Mouse (Mus musculus): ENCODE measurements around the gene Copg1. TPM values are rescaled to one million over a fixed set of nuclear protein-coding genes. Genes with fewer than 3 reads are reported as not detected.

Copg1 gene
- total RNA-seq, 2 experiments from 2014 or later: 258 to 266 TPM

DNA sequence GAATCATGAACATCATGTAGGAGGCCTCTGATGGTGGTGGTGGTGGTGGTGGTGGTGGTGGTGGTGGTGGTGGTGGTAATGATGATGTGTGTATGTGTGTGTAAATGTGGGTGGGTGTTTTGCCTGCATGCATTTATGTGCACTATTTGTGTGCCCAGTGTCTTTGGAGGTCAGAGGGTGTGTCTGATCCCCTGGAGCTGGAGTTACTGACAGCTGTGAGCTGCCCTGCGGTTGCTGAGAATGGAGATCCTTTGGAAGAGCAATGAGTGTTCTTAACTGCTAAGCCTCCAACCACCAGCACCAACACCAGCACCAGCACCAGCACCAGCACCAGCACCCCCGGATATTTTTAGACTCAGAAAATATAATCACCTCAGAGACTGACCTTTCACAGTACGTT is 5.4 kb upstream of the Copg1 start:
- Histone ChIP-seq H3K4me3 (no peak overlapping the region), H3K27ac (no peak overlapping the region)
- DNase-seq (ENCODE audit: low spot score in 2 of 2): no peak
- no peak for TF ChIP-seq CTCF (conservative IDR thresholded peaks at IDR 0.05)

DNA sequence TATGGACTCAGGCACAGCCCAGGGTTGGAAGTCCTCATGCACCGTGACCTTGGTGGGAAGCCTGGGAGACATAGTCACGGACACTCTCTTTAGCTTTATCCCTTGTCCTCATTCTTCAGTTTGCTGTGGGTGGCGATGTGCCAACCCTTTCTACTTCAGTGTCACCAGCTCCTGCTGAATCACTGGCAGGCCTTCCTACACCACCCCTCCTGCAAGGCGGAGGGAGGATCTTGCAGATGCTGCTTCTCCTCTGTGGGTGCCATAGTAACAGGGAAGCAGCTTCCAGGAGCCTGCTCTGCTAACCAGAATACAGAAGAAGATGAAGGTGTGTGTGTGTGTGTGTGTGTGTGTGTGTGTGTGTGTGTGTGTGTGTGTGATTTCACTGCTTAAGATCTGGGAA is 4.8 kb upstream of the Copg1 start:
- peak; percentile 41 to 87 for DNase-seq (ENCODE audit: low spot score in 2 of 2)
- TF ChIP-seq CTCF (conservative IDR thresholded peaks at IDR 0.05): no peak
- Histone ChIP-seq H3K4me3 (no peak overlapping the region), H3K27ac (no peak overlapping the region)

DNA sequence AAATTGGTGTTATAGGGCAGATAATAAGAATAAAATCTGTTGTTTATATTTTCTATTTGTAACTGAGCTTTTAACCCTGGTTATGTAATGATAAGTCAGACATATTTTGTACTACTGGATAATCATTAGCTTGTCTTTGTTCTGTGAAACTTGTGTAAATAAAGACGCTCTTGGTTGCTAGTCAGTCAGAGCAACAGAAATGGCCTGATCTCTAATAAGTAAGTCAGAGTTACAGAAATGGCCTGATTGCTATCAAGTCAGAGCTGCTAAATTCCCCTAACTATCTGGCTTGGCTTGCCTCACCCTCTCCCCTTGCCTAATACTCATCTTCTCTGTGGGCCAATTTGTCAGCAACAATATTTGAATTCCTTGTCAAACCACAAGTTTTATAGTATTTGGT is 893 bp upstream of the Copg1 start:
- no peak overlapping the region for H3K27ac ChIP-seq
- no peak for TF ChIP-seq CTCF (conservative IDR thresholded peaks at IDR 0.05)
- H3K4me3 ChIP-seq: no peak overlapping the region
- DNase-seq (ENCODE audit: low spot score in 2 of 2): no peak

DNA sequence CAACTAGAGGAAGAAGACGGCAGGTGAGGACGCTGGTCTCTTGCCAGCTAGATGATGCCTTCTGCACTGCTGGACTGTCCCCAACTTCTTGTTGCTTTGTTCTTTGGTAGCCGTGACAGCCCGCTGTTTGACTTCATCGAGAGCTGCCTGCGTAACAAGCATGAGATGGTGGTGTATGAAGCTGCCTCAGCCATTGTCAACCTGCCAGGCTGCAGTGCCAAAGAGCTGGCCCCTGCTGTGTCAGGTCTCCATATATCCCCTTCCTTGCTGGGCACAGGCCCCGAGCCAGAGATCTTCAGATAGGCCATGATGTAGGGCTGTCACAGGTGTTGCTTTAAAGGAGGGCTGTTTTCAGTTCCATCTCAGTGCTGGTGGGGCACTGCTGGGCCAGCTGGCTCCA is 6.3 kb downstream of the Copg1 start:
- H3K4me3 ChIP-seq: no peak overlapping the region
- TF ChIP-seq CTCF (conservative IDR thresholded peaks at IDR 0.05): no peak
- DNase-seq (ENCODE audit: low spot score in 2 of 2): no peak
- H3K27ac ChIP-seq: no peak overlapping the region

DNA sequence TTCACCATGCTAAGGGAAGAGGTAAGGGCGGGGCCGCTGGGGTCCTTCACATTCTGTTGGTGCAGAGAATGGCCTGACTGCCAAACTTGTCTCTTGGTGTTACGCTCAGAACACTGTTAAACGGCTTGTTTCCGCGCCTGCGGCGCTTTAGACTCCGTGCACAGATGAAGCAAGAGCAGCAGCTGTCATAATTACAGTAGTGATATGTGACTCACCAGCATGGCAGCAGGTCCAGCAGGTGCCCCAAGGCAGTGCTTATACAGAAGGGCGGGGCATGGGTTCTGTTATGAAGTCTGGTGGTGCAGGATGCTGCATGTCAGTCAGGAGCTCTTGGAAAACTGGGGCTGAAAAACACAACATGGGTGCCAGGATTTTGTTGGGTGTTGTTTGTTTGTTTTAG is 10.4 kb downstream of the Copg1 start:
- peak; percentile 58 to 71 for DNase-seq (ENCODE audit: low spot score in 2 of 2)
- no peak overlapping the region for H3K4me3 ChIP-seq
- no peak for TF ChIP-seq CTCF (conservative IDR thresholded peaks at IDR 0.05)
- H3K27ac ChIP-seq: peak overlapping the region; percentile 77; the same call in 1 of the 2 replicates

DNA sequence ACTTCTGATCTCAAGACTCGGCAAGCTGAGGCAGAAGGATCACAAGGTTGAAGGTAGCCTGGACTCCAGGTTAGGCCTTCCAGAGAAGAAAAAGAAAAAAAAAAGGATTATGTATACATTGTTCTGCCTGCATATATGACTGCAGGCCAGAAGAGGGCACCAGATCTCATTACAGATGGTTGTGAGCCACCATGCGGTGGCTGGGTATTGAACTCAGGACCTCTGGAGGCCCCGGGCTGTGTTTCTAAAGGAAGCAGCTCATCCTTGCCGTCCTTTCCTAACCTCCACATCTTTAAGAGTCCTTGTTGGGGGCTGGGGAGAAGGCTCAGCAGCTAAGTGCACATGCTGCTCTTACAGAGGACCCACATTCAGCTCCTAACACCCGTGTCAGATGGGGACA is 19.0 kb downstream of the Copg1 start:
- no peak for DNase-seq (ENCODE audit: low spot score in 2 of 2)
- Histone ChIP-seq H3K4me3 (no peak overlapping the region), H3K27ac (no peak overlapping the region)
- peak; percentile 75 for TF ChIP-seq CTCF (conservative IDR thresholded peaks at IDR 0.05)

DNA sequence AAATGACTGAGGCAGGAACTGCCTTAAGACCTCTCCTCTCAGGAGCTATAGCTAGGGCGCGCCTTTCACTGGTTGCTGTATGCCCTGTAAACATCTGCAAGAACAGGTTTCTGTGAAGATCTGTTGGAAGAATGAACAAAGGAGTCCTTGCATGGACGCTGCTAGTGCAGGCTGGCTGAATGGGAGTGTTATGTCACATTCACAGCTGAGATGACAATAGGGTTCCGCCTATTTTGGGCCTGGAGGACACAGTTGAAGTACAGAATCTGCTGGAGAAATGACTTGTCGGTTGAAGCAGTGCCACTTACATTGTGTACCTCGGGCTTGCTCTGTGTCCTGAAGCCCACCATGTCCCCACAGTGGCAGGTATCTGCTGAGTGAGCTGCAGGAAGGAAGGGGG is 21.6 kb downstream of the Copg1 start:
- H3K27ac ChIP-seq: peak overlapping the region; percentile 65; the same call in 1 of the 2 replicates
- DNase-seq (ENCODE audit: low spot score in 2 of 2): no peak
- no peak for TF ChIP-seq CTCF (conservative IDR thresholded peaks at IDR 0.05)
- H3K4me3 ChIP-seq: no peak overlapping the region

DNA sequence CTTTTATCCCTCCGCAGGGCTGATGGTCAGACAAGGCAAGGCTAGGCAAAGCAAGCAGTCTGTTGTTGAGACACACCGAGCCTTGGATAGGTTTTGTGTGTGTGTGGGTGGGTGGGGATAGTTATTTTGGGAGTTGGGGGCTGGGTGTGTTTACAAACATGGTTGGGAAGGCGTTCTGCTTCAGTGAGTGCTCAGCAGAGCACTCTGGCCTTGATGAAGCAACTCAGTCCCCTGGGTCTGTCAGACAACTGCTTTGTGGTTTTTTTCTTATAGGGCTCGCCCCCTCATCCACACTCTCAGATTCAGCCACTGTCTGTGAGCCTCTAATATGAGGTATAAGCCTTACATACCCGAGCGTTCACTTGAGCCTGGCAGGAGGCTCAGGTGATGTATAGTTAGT is 23.9 kb downstream of the Copg1 start:
- no peak for DNase-seq (ENCODE audit: low spot score in 2 of 2)
- no peak for TF ChIP-seq CTCF (conservative IDR thresholded peaks at IDR 0.05)
- no peak overlapping the region for H3K4me3 ChIP-seq
- H3K27ac ChIP-seq: 0 out of 2 replicates have a peak overlapping the region, but pooled peaks have one; percentile 23

DNA sequence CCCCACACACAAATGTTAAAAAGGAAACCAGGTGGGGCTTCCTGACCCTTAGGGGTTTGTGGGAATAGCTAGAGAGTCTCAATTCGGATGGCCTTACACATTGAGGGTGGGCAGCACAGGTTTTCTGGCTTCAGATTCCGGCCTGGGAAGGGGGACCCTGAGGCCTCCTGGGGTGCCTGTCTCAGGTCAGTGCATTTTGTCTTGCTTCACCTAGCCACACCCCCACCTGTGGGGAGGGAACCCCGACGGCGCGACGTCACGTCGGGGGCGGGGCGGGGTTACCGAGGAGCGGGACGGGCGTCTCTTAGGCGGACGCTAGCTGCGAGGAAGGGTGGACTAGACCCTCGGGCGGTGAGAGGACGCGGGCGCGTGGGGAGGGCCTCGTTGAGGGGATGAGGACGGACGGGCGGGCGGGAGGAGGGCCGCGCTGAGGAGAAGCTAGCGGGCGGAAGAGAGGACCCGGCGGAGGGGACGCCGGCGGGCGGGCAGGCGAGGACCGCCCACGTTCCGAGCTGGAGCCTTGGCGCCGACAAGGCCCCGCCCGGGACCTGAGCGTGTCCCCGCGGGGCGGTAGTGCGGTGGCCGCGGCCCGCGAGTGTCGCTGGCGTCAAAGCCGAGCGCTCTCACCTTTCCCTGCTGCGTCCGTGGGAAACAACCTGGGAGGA is 26.2 kb downstream of the Copg1 start, which contains the start of gene Hmces:
Gene Hmces (plus strand): TSS at position 275 of the 665 bp plus-strand sequence.
- peak within 1 kb of the TSS; percentile 92 for H3K27ac ChIP-seq
- TF ChIP-seq CTCF (conservative IDR thresholded peaks at IDR 0.05): no peak
- peak within 1 kb of the TSS; percentile 94 for H3K4me3 ChIP-seq
- DNase-seq (ENCODE audit: low spot score in 2 of 2): peak; percentile 44 to 69

DNA sequence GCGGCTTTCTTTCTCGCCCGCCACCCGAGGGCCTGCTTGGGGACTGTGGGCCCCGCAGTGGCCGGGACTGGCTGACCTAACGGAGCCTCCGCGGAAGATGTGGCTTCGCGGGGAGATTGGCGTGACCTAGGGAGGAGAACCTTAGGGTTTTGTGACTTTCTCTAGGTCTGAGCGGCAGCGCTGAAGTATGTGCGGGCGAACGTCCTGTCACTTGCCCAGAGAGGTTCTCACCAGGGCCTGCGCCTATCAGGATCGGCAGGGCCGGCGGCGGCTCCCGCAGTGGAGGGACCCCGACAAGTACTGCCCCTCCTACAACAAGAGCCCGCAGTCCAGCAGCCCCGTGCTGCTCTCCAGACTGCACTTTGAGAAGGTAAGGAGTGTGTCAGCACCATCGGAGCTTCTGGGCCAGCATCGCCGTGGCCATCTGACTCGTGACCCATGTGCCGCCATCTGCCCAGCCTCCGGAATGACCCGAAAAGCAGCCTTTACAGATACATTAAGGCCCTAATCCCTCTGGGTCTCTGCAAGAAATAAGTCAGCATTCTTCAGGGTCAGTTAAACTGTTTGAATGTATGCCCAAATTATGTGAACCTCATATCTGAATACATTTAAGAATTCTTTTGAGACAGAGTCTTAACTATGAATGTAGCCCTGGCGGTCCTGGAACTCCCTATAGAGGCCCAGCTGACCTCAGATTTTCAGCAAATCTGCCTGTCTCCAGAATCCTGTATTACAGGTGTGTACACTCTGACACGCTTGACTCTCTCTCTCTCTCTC is 26.9 kb downstream of the Copg1 start:
- no peak for TF ChIP-seq CTCF (conservative IDR thresholded peaks at IDR 0.05)
- peak overlapping the region; percentile 94 for H3K4me3 ChIP-seq
- peak in 1 of 2 experiments; percentile 39 for DNase-seq (ENCODE audit: low spot score in 2 of 2)
- H3K27ac ChIP-seq: peak overlapping the region; percentile 92

DNA sequence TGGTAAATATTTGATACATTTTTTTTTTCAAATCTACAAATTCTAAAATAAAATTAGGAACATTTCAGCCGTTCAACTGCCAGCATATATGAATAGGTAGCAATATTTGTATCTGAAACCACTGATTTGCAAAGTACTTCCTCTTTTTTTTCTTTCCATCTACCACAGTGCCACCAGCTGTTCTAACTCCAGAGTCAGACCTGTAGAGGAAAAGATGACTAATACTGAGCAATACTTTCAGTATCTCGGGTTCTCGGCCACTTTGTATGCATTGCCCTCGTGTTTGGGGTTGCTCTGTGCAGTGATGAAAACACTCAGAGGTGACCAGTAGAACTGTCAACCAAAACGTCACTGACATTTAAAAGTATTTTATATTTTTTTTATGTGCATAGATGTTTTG is 28.3 kb downstream of the Copg1 start:
- TF ChIP-seq CTCF (conservative IDR thresholded peaks at IDR 0.05): no peak
- no peak for DNase-seq (ENCODE audit: low spot score in 2 of 2)

DNA sequence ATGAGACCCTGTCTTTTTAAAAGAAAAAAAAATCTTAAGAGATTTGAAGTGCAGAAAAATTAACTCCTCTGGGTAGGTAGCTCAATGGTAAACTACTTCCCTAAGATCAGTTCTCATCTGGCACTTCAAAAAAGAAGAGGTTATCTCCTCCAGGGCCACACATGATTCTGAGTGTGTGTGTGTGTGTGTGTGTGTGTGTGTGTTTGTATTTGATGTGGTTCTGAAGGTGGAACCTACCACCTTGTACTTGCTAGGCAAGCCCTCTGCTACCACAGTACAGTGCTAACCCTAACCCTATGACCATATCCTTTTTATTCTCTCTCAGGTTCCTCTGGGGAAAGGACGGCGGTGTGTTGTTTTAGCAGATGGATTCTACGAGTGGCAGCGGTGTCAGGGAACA is 33.6 kb downstream of the Copg1 start:
- TF ChIP-seq CTCF (conservative IDR thresholded peaks at IDR 0.05): no peak
- Histone ChIP-seq H3K27ac (no peak overlapping the region), H3K4me3 (no peak overlapping the region)
- DNase-seq (ENCODE audit: low spot score in 2 of 2): no peak

More for the DNA sequence above, 28.3 kb downstream of the Copg1 start:
- no peak overlapping the region for H3K27ac ChIP-seq
- peak overlapping the region; percentile 94; the same call in 1 of the 2 replicates for H3K4me3 ChIP-seq

DNA sequence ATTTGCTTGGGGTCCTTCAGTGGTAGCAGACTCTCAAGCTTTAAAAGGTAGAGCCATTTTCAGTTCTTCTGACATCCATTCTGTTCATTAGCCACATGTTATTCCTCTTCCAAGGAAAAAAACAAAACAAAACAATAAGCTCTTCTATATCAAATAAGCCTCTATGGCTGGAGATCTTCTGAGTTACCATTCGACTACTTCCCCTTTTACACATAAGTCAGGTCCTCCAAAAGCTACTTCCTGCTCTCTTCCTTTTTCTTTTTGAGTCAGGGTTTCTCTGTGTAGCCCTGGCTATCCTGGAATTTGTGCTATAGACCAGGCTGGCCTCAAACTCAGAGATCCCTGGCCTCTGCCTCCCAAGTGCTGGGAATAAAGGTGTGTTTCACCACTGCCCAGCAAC is 36.0 kb downstream of the Copg1 start:
- no peak overlapping the region for H3K27ac ChIP-seq
- TF ChIP-seq CTCF (conservative IDR thresholded peaks at IDR 0.05): no peak
- no peak overlapping the region for H3K4me3 ChIP-seq
- DNase-seq (ENCODE audit: low spot score in 2 of 2): no peak

DNA sequence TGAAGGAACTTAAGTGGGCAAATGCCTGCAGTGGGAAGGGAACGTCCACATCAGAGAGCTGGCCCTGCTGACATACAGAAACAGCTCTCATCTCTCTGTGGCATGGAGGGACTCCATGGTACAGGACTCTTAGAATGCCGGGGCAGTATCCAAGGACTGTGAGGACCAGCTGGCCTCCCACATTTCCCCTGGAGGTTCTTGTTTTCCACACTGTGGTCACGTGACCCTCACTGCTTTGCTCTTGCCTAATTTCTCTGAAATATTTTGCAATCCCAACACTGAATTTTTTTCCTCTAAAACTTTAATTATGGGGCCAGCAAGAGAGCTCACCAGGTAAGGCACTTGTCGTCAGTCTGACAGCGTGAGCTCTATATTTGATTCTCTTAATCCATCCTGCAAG is 47.4 kb downstream of the Copg1 start:
- H3K27ac ChIP-seq: no peak overlapping the region
- DNase-seq (ENCODE audit: low spot score in 2 of 2): no peak
- no peak overlapping the region for H3K4me3 ChIP-seq
- TF ChIP-seq CTCF (conservative IDR thresholded peaks at IDR 0.05): no peak

Measured in layer of hippocampus, adult 2 months (tissue).